Mouse (Mus musculus) thymus, postnatal 14 days (tissue): ENCODE results near the gene Asdurf.
"Not testable (repeated sequence)": the region's sequence is repeated elsewhere in the genome, so short reads cannot be mapped to it uniquely, and the experiment has no call there.

ENCODE experiments used
- DNase-seq: peaks from one replicate; pipeline ENCODE4 v3.0.0; 2021

Gene Asdurf

GRCm38 (mm10) chr1:53352327-53353261, at the start of gene Asdurf, which contains the start of the genes Gm28551 and Asnsd1:
Gene Asdurf (minus strand): TSS chr1:53352619.
Gene Gm28551 (minus strand): TSS chr1:53352667.
Gene Asnsd1 (minus strand): TSS chr1:53352752.
- peak; percentile 98 for DNase-seq

- not testable (repeated sequence) for DNase-seq
Observed at GRCm38 (mm10) chr1:53393936-53394760, 41.7 kb upstream of the Asdurf start.

- DNase-seq = no peak
Observed at GRCm38 (mm10) chr1:53388762-53389161, 36.3 kb upstream of the Asdurf start.

DNA sequence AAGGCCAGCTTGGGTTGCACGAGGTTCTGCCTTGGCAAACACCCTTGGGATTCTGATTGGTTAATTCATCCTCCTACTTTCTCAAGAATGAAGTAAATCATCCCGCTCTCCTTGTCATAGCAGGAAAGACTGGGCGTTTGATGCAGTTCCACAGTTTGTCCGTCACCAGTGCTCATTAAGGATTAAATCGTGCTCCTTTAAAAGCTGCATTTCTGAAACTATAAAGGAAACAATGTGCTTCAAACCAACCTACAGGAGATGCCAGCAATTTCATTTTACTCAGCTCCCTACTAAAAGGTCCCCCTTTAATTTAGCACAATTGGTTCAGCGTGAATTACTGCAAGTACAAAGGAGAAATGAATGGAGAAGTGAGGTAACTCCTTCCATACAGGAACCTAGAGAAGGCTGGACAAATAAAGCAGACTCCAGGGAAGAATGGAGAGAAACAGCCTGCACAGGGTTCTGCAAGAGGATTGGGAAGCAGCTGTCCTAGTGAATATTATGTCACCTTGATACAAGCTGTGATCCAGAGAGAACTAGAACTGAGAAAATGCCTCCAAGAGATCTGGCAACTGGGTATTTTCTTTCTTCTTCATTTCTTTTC, 31.8 kb upstream of the Asdurf start:
- DNase-seq = no peak

GRCm38 (mm10) chr1:53377731-53378130, 25.3 kb upstream of the Asdurf start:
- no peak for DNase-seq

- not testable (repeated sequence) for DNase-seq
Observed at GRCm38 (mm10) chr1:53375965-53376364, 23.5 kb upstream of the Asdurf start.

- DNase-seq = no peak
Observed at GRCm38 (mm10) chr1:53358988-53359387, 6.6 kb upstream of the Asdurf start.

DNA sequence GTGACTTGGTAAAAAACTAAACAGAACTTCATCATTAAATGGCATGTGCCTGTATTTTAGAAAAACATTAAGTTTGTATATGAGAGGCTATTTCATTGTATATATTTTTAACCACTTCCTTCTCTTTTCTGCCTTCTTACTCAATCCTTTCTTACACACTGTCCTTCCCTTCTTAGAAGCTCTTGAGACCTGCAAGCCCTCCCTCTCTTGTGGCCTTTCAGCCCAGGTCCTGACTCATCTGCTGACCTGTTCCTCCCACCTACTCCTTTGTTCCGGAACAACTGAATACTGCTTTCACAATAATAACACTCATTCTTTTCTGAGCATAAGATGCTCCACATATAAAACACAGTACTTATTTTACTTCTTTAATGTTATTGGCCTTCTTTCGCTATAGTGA, 11.3 kb downstream of the Asdurf start:
- DNase-seq = no peak

GRCm38 (mm10) chr1:53337403-53337802, 15.0 kb downstream of the Asdurf start:
- not testable (repeated sequence) for DNase-seq

- no peak for DNase-seq
Observed at GRCm38 (mm10) chr1:53335465-53335864, 17.0 kb downstream of the Asdurf start.

DNA sequence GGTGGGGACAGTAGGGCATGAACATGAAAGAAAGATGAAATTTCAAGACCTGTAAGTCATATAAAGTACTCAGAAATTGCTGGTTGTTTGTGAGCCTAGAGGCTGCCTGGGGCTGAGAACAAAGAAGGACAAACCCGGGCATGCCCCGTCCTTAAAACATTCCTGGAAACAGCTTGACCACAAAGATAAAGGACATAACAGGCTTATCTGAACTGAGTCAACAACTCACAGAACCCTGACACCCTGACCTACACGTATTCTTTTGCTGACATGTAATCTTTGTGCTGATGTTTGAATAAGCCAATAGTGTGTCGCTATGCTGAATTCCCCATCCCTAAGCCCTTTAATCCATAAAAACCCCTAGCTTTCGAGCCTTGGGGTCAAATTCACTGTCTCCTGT, 18.9 kb downstream of the Asdurf start:
- DNase-seq = not testable (repeated sequence)

DNA sequence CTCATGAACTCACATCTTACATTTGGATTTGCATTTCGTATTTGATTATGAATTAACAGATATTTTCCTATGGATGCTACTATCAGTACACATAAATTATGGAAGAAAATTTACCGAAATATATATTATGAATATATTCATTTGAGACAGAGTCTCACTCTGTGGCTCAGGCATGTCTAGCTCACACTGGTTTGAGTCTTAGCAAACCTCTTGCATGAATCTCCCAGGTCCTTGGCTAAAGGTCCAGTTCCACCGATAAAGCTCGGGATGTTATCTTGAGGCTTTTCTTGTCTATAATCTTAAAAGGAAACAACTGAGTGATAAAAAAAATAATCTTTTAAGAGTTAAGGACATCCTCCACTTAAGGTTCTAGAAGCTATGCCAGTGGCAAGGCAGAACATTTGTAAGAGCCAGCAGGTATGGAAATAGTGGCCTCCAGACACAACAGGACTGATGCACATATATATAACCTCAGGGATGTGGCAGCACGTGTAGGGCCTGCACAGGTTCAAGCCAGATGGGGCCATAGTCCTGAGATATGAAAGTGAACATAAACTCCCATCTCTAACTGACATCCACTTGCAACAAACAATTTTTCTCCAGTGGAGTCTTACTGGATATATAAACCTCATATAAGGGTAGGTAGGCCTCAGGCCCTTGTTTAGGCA, 27.5 kb downstream of the Asdurf start:
- no peak for DNase-seq

DNA sequence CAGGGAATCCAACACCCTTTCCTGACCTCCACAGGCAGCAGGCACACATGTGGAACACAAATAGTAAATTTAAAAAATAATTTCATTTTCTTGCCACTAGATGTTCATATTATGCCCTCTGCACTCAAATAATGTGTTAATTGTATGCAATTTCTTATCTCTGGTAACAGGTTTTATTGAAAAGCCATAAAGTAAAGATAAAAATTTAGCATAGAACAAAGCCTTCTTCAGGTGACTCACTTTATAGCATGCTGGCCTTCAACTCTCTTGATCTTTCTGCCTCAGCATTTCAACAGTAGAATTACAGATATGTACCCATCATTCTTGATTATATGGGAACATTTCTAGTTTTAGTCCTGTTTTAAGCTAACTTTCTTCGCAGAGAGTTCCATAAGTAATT, 28.1 kb downstream of the Asdurf start:
- DNase-seq = no peak

DNA sequence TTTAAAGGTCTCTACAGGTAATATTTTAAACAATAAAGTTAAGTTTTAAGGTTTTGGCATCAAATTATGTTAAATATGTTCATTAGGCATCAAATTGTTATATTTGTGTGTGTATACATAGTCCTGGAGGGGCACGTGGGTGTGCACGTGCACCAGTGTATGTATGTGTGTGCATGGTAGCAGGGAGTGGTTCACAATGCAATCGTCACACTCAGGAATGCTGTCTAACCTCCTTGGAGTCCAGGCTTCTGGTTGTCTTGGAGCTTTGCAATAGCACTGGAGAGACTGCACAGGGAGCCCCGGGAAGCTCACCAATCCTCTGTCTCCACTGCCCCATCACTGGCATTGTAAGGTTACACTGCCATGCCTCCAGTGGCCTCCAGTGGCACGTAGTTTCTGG, 29.2 kb downstream of the Asdurf start:
- DNase-seq = no peak

GRCm38 (mm10) chr1:53321662-53322344, 30.6 kb downstream of the Asdurf start:
- no peak for DNase-seq

GRCm38 (mm10) chr1:53312989-53313967, 39.1 kb downstream of the Asdurf start, which contains the start of gene Osgepl1:
Gene Osgepl1 (plus strand): TSS chr1:53313624.
- DNase-seq = peak; percentile 85

GRCm38 (mm10) chr1:53300506-53300905, 51.9 kb downstream of the Asdurf start:
- no peak for DNase-seq
